Mouse (Mus musculus): ENCODE data around the gene Slc30a1.

- TF ChIP-seq POLR2A (IDR thresholded peaks at IDR 0.05; ENCODE audit: control insufficient read depth, extremely low read depth, insufficient read depth, low read length, poor library complexity) (no peak), CTCF (IDR thresholded peaks at IDR 0.05; ENCODE audit: borderline replicate concordance, control insufficient read depth, extremely low read depth, insufficient read depth, low read length, poor library complexity) (no peak)
These were observed 20.1 kb downstream of the Slc30a1 start for GRCm38 (mm10) chr1:191926681-191927080.

All from thymus, adult 2 months (tissue).